Mouse (Mus musculus) left cerebral cortex, postnatal 10 days (tissue): ENCODE measurements at regions not wholly inside any gene's neighbourhood (a gene's known extent, or its start where the extent isn't known, plus 50 kb on each side); places are given as distances from the start of the nearest gene placed in this dataset.

Source experiments
- DNase-seq, 2 experiments: peaks; one replicate each; pipeline ENCODE4 v3.0.0; 2021 to 2022; ENCODE audit warnings: low spot score in 2 of 2, mixed read lengths in 1 of 2; ENCODE audit errors: extremely low spot score in 1 of 2
- intact Hi-C: fragments of 180-260 bp; cut with DNase I; formaldehyde crosslinking; loops from one replicate; pipeline ENCODE4 v1.15.1; 2025

DNA sequence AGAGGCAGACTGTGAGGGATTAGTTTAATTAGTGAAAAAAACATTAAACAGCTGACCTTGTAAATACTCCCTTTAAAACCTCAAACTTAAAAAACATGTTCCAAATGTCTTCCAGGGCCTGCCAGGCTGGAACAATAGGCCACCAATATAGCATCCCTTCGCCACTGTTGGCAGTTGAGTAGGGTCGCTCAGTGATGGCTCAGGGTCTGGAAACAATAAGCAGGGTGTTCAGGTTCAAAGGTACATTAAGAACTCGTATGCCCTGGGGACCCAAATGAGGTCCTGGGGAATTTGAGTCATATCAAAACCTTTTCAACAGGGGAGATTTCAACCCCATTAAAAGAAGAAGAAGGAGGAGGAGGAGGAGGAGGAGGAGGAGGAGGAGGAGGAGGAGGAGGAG lies 51.1 kb upstream of the Gm15217 start:
- no peak for DNase-seq
- intact Hi-C loops = no loop called here
